Mouse (Mus musculus): Measurements from ENCODE around the gene Hist1h4m. TPM values are rescaled to one million over a fixed set of nuclear protein-coding genes. Genes with fewer than 3 reads are reported as not detected.
A peak's percentile ranks its signal among the peaks of the same experiment; 100 is the strongest.
"Not testable (repeated sequence)": the region's sequence is repeated elsewhere in the genome, so short reads cannot be mapped to it uniquely, and the experiment has no call there.

Hist1h4m gene
- polyA plus RNA-seq, 1 experiment from 2014 or later, result not detected

GRCm38 (mm10) chr13:21783734-21784161 is 27.8 kb upstream of the Hist1h4m start:
- Histone ChIP-seq H3K27ac (ENCODE audit: low read depth) (peak overlapping the region; percentile 92), H3K4me3 (ENCODE audit: low read depth, low read length) (peak overlapping the region; percentile 39), H3K9me3 (ENCODE audit: control insufficient read depth, low read length) (no peaks in the 10 kb centered on the region), H3K36me3 (ENCODE audit: control insufficient read depth, insufficient read depth, low read length) (no peaks in the 10 kb centered on the region), H3K4me1 (replicated peaks; ENCODE audit: control insufficient read depth, insufficient read depth, low read length) (peaks cover 25% of the 10 kb centered on the region), H3K4me2 (ENCODE audit: low read length) (peak overlapping the region; percentile 61), H3K27me3 (replicated peaks; ENCODE audit: control insufficient read depth, insufficient read depth, low read length) (no peaks in the 10 kb centered on the region), H3K9ac (ENCODE audit: low read length) (peak overlapping the region; percentile 54)
- DNase-seq (ENCODE audit: low spot score), result peak; percentile 79
- no peak for ATAC-seq (replicated peaks; ENCODE audit: low FRiP score, low TSS enrichment, low read depth)
- whole genome bisulfite sequencing, result 2% methylated on average over 9 of the region's 9 CpGs

DNA sequence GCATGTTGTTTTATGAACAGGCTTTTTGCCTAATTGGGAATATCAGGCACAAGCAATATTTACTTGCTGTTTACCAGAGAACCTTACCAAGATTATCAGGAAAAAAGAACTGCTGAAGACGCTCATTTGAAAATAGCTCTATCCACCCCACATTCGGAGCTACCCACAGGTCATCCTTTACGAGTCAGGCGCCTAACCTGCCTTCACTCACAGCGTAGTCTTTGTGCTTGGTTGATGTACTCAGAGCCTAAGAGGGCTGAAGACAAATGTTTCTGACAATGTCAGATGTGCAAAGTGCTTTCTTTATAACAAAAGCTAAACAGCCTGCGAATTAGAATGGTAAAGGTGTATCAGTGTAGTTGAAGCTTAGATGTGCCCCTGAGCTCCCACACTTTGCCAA is 27.2 kb upstream of the Hist1h4m start:
- no peaks in the 10 kb centered on the region for H3K9me3 ChIP-seq (ENCODE audit: control insufficient read depth, low read length)
- H3K4me3 ChIP-seq (ENCODE audit: low read depth, low read length), result no peak overlapping the region
- no peaks in the 10 kb centered on the region for H3K36me3 ChIP-seq (ENCODE audit: control insufficient read depth, insufficient read depth, low read length)
- no peaks in the 10 kb centered on the region for H3K27me3 ChIP-seq (replicated peaks; ENCODE audit: control insufficient read depth, insufficient read depth, low read length)
- DNase-seq (ENCODE audit: low spot score) (no peak), ATAC-seq (replicated peaks; ENCODE audit: low FRiP score, low TSS enrichment, low read depth) (no peak)
- H3K4me1 ChIP-seq (replicated peaks; ENCODE audit: control insufficient read depth, insufficient read depth, low read length), result peaks cover 25% of the 10 kb centered on the region
- 26% methylated on average over 6 of the region's 6 CpGs for WGBS
- H3K27ac ChIP-seq (ENCODE audit: low read depth), result peak overlapping the region; percentile 92
- peak overlapping the region; percentile 54 for H3K9ac ChIP-seq (ENCODE audit: low read length)
- peak overlapping the region; percentile 61 for H3K4me2 ChIP-seq (ENCODE audit: low read length)

DNA sequence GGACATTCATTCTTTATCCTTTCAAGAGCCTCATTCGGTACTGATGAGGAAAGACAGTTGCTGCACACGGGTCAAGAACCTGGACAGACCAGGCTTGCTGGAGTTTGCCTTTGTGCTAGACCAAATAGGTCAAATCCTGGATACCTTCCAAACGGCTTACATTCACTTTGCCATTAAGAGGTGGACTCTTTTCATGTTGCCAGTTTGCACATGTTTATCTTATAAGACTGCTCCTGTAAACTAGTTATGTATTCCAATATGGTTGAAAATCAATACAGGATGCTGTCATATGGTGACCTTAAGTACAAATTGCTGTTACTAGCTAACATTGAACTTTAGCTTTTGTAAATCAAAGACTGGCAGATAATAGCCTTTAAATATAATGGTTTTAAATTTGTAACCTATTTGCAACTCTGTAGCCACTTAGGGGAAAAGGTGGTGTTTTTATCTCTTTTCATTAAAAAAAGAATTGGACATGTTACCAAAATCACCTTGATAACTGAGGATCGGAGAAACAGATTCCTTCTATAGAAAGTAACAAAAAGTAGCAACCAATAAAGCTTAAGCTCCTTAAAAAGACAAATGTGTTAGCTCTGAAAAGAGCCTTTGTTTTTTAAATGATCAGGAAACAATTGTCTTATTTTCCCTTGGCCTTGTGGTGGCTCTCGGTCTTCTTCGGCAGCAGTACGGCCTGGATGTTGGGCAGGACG is 25.2 kb upstream of the Hist1h4m start:
- peak overlapping the region; percentile 55 for H3K4me2 ChIP-seq (ENCODE audit: low read length)
- peak; percentile 65 for DNase-seq (ENCODE audit: low spot score)
- H3K4me1 ChIP-seq (replicated peaks; ENCODE audit: control insufficient read depth, insufficient read depth, low read length), result peaks cover 31% of the 10 kb centered on the region
- WGBS, result 4% methylated on average over 8 of the region's 8 CpGs
- no peaks in the 10 kb centered on the region for H3K36me3 ChIP-seq (ENCODE audit: control insufficient read depth, insufficient read depth, low read length)
- H3K9me3 ChIP-seq (ENCODE audit: control insufficient read depth, low read length), result no peaks in the 10 kb centered on the region
- no peak for ATAC-seq (replicated peaks; ENCODE audit: low FRiP score, low TSS enrichment, low read depth)
- H3K9ac ChIP-seq (ENCODE audit: low read length), result peak overlapping the region; percentile 63
- H3K4me3 ChIP-seq (ENCODE audit: low read depth, low read length), result peak overlapping the region; percentile 36
- no peaks in the 10 kb centered on the region for H3K27me3 ChIP-seq (replicated peaks; ENCODE audit: control insufficient read depth, insufficient read depth, low read length)
- H3K27ac ChIP-seq (ENCODE audit: low read depth), result peak overlapping the region; percentile 88

DNA sequence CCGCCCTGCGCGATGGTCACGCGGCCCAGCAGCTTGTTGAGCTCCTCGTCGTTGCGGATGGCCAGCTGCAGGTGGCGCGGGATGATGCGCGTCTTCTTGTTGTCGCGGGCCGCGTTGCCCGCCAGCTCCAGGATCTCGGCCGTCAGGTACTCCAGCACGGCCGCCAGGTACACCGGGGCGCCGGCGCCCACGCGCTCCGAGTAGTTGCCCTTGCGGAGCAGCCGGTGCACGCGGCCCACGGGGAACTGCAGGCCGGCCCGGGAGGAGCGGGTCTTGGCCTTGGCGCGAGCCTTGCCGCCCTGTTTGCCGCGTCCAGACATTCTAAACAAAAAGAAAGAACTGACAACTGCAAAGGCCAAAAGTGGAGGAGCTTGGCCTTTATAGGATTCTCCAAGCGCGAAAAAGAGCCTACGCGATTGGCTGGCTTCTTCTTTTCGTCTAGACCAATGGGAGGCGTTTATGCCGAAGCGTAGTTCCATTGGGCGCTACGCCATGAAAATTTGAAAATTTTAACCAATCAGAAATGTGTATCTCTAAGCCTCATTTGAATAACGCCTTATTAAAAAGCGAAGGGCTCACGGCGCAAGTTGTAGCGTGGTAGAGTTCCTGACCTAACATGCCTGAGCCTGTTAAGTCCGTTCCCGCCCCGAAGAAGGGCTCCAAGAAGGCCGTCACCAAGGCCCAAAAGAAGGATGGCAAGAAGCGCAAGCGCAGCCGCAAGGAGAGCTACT is 24.5 kb upstream of the Hist1h4m start, which contains the start of the genes Hist1h2an and Hist1h2bp:
TSS of gene Hist1h2an (minus strand) at position 320 of the 731 bp plus-strand sequence.
TSS of gene Hist1h2bp (plus strand) at position 563 of the 731 bp plus-strand sequence.
- peak; percentile 93 for DNase-seq (ENCODE audit: low spot score)

GRCm38 (mm10) chr13:21787760-21788593 is 23.6 kb upstream of the Hist1h4m start:
- WGBS, result 24% methylated on average over 14 of the region's 21 CpGs
- Histone ChIP-seq H3K36me3 (ENCODE audit: control insufficient read depth, insufficient read depth, low read length) (no peaks in the 10 kb centered on the region), H3K4me3 (ENCODE audit: low read depth, low read length) (peak overlapping the region; percentile 21), H3K4me2 (ENCODE audit: low read length) (peak overlapping the region; percentile 55), H3K9ac (ENCODE audit: low read length) (peak overlapping the region; percentile 47), H3K27ac (ENCODE audit: low read depth) (peak overlapping the region; percentile 88), H3K4me1 (replicated peaks; ENCODE audit: control insufficient read depth, insufficient read depth, low read length) (peaks cover 31% of the 10 kb centered on the region), H3K9me3 (ENCODE audit: control insufficient read depth, low read length) (no peaks in the 10 kb centered on the region), H3K27me3 (replicated peaks; ENCODE audit: control insufficient read depth, insufficient read depth, low read length) (no peaks in the 10 kb centered on the region)
- ATAC-seq (replicated peaks; ENCODE audit: low FRiP score, low TSS enrichment, low read depth) (no peak; the same call in 1 of the 2 replicates), DNase-seq (ENCODE audit: low spot score) (peak; percentile 51)

More for the DNA sequence above, 24.5 kb upstream of the Hist1h4m start, which contains the start of the genes Hist1h2an and Hist1h2bp:
- Histone ChIP-seq H3K4me1 (replicated peaks; ENCODE audit: control insufficient read depth, insufficient read depth, low read length) (peaks cover 31% of the 10 kb centered on the region), H3K4me3 (ENCODE audit: low read depth, low read length) (peak within 1 kb of the TSS; percentile 36), H3K27ac (ENCODE audit: low read depth) (peak within 1 kb of the TSS; percentile 88), H3K9ac (ENCODE audit: low read length) (peak within 1 kb of the TSS; percentile 63), H3K4me2 (ENCODE audit: low read length) (peak within 1 kb of the TSS; percentile 55)
- ATAC-seq (replicated peaks; ENCODE audit: low FRiP score, low TSS enrichment, low read depth), result peak; percentile 94
- not testable (repeated sequence) for H3K27me3 ChIP-seq (replicated peaks; ENCODE audit: control insufficient read depth, insufficient read depth, low read length); H3K36me3 ChIP-seq (ENCODE audit: control insufficient read depth, insufficient read depth, low read length); H3K9me3 ChIP-seq (ENCODE audit: control insufficient read depth, low read length)
- WGBS, result 0% methylated on average over 35 of the region's 63 CpGs

DNA sequence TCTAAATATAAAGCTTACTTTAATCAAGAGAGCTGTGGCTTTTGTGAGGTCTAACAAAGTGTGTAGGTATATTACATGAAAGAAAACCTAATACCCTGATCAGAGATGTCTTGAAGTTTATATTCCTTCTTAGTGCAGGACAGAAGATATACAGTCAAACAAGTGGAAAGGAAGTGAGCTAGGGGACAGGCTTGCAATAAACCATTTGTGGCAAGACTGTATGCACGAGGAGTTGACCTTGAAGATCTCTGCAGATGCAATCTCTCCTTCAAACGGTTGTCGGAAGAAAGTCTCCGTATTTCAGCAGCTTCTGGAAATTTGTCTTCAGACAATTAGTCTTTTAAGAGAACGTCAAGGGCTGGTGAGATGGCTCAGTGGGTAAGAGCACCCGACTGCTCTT is 21.6 kb upstream of the Hist1h4m start:
- no peak overlapping the region for H3K9ac ChIP-seq (ENCODE audit: low read length)
- H3K4me2 ChIP-seq (ENCODE audit: low read length), result no peak overlapping the region
- no peaks in the 10 kb centered on the region for H3K36me3 ChIP-seq (ENCODE audit: control insufficient read depth, insufficient read depth, low read length)
- H3K27me3 ChIP-seq (replicated peaks; ENCODE audit: control insufficient read depth, insufficient read depth, low read length), result no peaks in the 10 kb centered on the region
- H3K9me3 ChIP-seq (ENCODE audit: control insufficient read depth, low read length), result no peaks in the 10 kb centered on the region
- H3K27ac ChIP-seq (ENCODE audit: low read depth), result no peak overlapping the region
- peak; percentile 50 for DNase-seq (ENCODE audit: low spot score)
- H3K4me3 ChIP-seq (ENCODE audit: low read depth, low read length), result no peak overlapping the region
- ATAC-seq (replicated peaks; ENCODE audit: low FRiP score, low TSS enrichment, low read depth), result no peak
- H3K4me1 ChIP-seq (replicated peaks; ENCODE audit: control insufficient read depth, insufficient read depth, low read length), result peaks cover 24% of the 10 kb centered on the region
- 38% methylated on average over 6 of the region's 6 CpGs for WGBS

GRCm38 (mm10) chr13:21790601-21791283 is 20.8 kb upstream of the Hist1h4m start:
- Histone ChIP-seq H3K36me3 (ENCODE audit: control insufficient read depth, insufficient read depth, low read length) (no peaks in the 10 kb centered on the region), H3K4me2 (ENCODE audit: low read length) (peak overlapping the region; percentile 51), H3K4me3 (ENCODE audit: low read depth, low read length) (peak overlapping the region; percentile 16), H3K4me1 (replicated peaks; ENCODE audit: control insufficient read depth, insufficient read depth, low read length) (peaks cover 21% of the 10 kb centered on the region), H3K27ac (ENCODE audit: low read depth) (peak overlapping the region; percentile 44; the same call in 1 of the 2 replicates), H3K9me3 (ENCODE audit: control insufficient read depth, low read length) (no peaks in the 10 kb centered on the region), H3K27me3 (replicated peaks; ENCODE audit: control insufficient read depth, insufficient read depth, low read length) (no peaks in the 10 kb centered on the region), H3K9ac (ENCODE audit: low read length) (peak overlapping the region; percentile 34)
- 8% methylated on average over 17 of the region's 18 CpGs for WGBS
- no peak for ATAC-seq (replicated peaks; ENCODE audit: low FRiP score, low TSS enrichment, low read depth)
- DNase-seq (ENCODE audit: low spot score), result peak; percentile 68

Measured in intestine, embryonic 14.5 days (tissue).